Mouse (Mus musculus): ENCODE measurements at regions not wholly inside any gene's neighbourhood (a gene's known extent, or its start where the extent isn't known, plus 50 kb on each side); places are given as distances from the start of the nearest gene placed in this dataset.
A peak's percentile ranks its signal among the peaks of the same experiment; 100 is the strongest.

GRCm38 (mm10) chr12:22030717-22031116 lies 613.3 kb upstream of the Ywhaq start:
- DNase-seq, result peak; percentile 27 to 67

GRCm38 (mm10) chr12:22030263-22030662 lies 612.8 kb upstream of the Ywhaq start:
- peak in 1 of 2 experiments; percentile 17 for DNase-seq

Data from lung, postnatal 4 days (tissue).